Mouse (Mus musculus): ENCODE results near the gene Sgms1. TPM values are rescaled to one million over a fixed set of nuclear protein-coding genes. Genes with fewer than 3 reads are reported as not detected.
"Not testable (repeated sequence)": the region's sequence is repeated elsewhere in the genome, so short reads cannot be mapped to it uniquely, and the experiment has no call there.

The Sgms1 gene
- polyA plus RNA-seq, 1 experiment = 243 TPM

DNA sequence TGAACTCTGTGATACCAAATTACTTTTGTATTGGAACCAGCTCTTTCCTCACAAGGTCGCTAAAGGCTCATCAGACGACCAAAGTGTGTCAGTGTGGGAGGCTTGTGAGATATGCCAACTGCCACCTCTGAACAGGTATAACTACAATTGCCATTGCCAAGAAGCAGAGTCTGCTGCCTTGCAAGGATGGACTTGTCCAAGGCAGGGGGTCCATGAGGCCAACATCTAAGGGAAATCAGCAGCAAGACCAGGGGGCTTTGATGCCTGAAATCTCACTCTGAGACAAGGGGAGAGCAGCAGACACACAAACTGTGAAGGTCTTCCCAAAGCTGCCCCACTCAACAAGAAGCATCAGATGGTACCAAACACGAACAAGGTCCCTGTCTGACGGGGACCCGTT, 251.6 kb downstream of the Sgms1 start:
- Histone ChIP-seq H3K4me1 (ENCODE audit: control insufficient read depth, insufficient read depth, low read length) (no peaks in the 10 kb centered on the region; the same call in 1 of the 2 replicates), H3K27ac (ENCODE audit: control insufficient read depth, insufficient read depth, low read depth, low read length) (no peak overlapping the region), H3K27me3 (ENCODE audit: control insufficient read depth, insufficient read depth, low read length) (no peaks in the 10 kb centered on the region), H3K36me3 (ENCODE audit: control insufficient read depth, insufficient read depth, low read length) (no peaks in the 10 kb centered on the region), H3K4me3 (ENCODE audit: control insufficient read depth, low read depth, low read length) (no peak overlapping the region)
- TF ChIP-seq POLR2A (IDR thresholded peaks at IDR 0.05; ENCODE audit: control insufficient read depth, low read depth, low read length) = no peak
- TF ChIP-seq CTCF (IDR thresholded peaks at IDR 0.05; ENCODE audit: control insufficient read depth, insufficient read depth, insufficient replicate concordance, low read depth, low read length) = no peak

DNA sequence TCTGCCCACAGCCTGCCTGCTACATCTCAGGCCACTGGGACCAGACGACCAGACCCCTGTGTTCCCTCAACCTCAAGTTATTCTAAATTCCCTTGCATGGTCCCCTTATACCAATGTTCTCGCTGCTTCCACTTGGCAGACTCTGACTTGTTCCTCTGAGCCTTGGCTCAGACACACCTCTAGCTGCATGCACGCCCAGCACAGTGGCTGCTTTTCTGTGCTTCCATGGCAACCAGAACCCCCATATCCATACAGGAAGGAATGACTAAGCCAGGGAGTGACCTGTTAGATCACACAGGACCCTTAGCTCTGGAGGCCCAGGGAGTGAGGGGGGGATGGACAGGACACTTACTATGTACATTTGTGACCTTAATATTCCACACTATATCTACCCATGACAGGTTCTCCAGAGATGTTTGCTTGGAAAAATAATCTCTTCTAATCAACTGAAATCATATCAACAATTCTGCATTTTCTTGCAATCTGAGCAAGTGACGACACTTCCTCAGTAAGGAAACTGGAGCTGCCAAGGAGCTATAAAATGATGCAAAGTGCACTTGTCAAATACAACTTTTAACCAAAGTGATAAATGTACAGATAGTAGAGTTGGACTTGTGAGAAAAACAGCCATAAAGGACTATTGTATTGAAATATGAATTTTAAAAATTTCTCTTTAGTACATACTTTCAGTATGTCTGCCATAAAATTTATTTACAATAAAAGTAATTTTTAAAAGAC, 252.5 kb downstream of the Sgms1 start:
- no peak overlapping the region for H3K27ac ChIP-seq (ENCODE audit: control insufficient read depth, insufficient read depth, low read depth, low read length)
- no peaks in the 10 kb centered on the region for H3K27me3 ChIP-seq (ENCODE audit: control insufficient read depth, insufficient read depth, low read length)
- no peaks in the 10 kb centered on the region; the same call in 1 of the 2 replicates for H3K4me1 ChIP-seq (ENCODE audit: control insufficient read depth, insufficient read depth, low read length)
- no peak overlapping the region for H3K4me3 ChIP-seq (ENCODE audit: control insufficient read depth, low read depth, low read length)
- H3K36me3 ChIP-seq (ENCODE audit: control insufficient read depth, insufficient read depth, low read length) = no peaks in the 10 kb centered on the region
- TF ChIP-seq CTCF (IDR thresholded peaks at IDR 0.05; ENCODE audit: control insufficient read depth, insufficient read depth, insufficient replicate concordance, low read depth, low read length) (no peak), POLR2A (IDR thresholded peaks at IDR 0.05; ENCODE audit: control insufficient read depth, low read depth, low read length) (no peak)

- not testable (repeated sequence) for H3K4me3 ChIP-seq (ENCODE audit: control insufficient read depth, low read depth, low read length); H3K27ac ChIP-seq (ENCODE audit: control insufficient read depth, insufficient read depth, low read depth, low read length)
Measured at GRCm38 (mm10) chr19:32131707-32132488, 257.6 kb downstream of the Sgms1 start.

GRCm38 (mm10) chr19:32129281-32129680, 260.2 kb downstream of the Sgms1 start:
- TF ChIP-seq CTCF (IDR thresholded peaks at IDR 0.05; ENCODE audit: control insufficient read depth, insufficient read depth, insufficient replicate concordance, low read depth, low read length) (no peak), POLR2A (IDR thresholded peaks at IDR 0.05; ENCODE audit: control insufficient read depth, low read depth, low read length) (no peak)
- Histone ChIP-seq H3K27me3 (ENCODE audit: control insufficient read depth, insufficient read depth, low read length) (no peaks in the 10 kb centered on the region), H3K4me1 (ENCODE audit: control insufficient read depth, insufficient read depth, low read length) (no peaks in the 10 kb centered on the region), H3K4me3 (ENCODE audit: control insufficient read depth, low read depth, low read length) (no peak overlapping the region), H3K36me3 (ENCODE audit: control insufficient read depth, insufficient read depth, low read length) (no peaks in the 10 kb centered on the region), H3K27ac (ENCODE audit: control insufficient read depth, insufficient read depth, low read depth, low read length) (no peak overlapping the region)

More at GRCm38 (mm10) chr19:32131707-32132488, 257.6 kb downstream of the Sgms1 start:
- H3K36me3 ChIP-seq (ENCODE audit: control insufficient read depth, insufficient read depth, low read length); H3K4me1 ChIP-seq (ENCODE audit: control insufficient read depth, insufficient read depth, low read length); H3K27me3 ChIP-seq (ENCODE audit: control insufficient read depth, insufficient read depth, low read length): not testable (repeated sequence)

- H3K4me3 ChIP-seq (ENCODE audit: control insufficient read depth, low read depth, low read length) = no peak overlapping the region
- H3K36me3 ChIP-seq (ENCODE audit: control insufficient read depth, insufficient read depth, low read length) = no peaks in the 10 kb centered on the region
- H3K27me3 ChIP-seq (ENCODE audit: control insufficient read depth, insufficient read depth, low read length) = no peaks in the 10 kb centered on the region
- no peak overlapping the region for H3K27ac ChIP-seq (ENCODE audit: control insufficient read depth, insufficient read depth, low read depth, low read length)
- TF ChIP-seq POLR2A (IDR thresholded peaks at IDR 0.05; ENCODE audit: control insufficient read depth, low read depth, low read length) = no peak
- TF ChIP-seq CTCF (IDR thresholded peaks at IDR 0.05; ENCODE audit: control insufficient read depth, insufficient read depth, insufficient replicate concordance, low read depth, low read length) = 0 out of 2 replicates have a peak, but pooled peaks have one; percentile 9
- H3K4me1 ChIP-seq (ENCODE audit: control insufficient read depth, insufficient read depth, low read length) = no peaks in the 10 kb centered on the region
Measured at GRCm38 (mm10) chr19:32127180-32127850, 262.2 kb downstream of the Sgms1 start.

DNA sequence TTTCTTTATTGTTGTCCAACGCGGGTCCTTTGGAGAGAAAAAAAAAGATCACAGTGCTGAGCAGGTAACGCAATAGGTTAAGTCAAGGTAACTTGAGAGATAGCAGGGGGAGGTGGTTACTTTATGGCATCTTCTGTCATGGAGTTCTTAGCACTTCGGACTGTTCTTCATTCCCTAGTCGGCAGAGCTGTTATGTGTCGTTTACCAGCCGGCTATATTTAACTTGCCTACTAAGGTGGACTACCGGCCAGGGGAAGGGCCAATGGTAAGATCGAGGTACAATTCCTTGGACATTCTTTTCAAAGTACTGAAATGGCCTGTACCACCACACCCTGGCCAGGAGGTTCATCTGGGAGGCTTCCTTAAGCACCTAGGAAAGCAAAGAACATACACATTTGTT, 265.4 kb downstream of the Sgms1 start:
- TF ChIP-seq POLR2A (IDR thresholded peaks at IDR 0.05; ENCODE audit: control insufficient read depth, low read depth, low read length) (no peak), CTCF (IDR thresholded peaks at IDR 0.05; ENCODE audit: control insufficient read depth, insufficient read depth, insufficient replicate concordance, low read depth, low read length) (no peak)
- no peaks in the 10 kb centered on the region for H3K27me3 ChIP-seq (ENCODE audit: control insufficient read depth, insufficient read depth, low read length)
- H3K36me3 ChIP-seq (ENCODE audit: control insufficient read depth, insufficient read depth, low read length) = no peaks in the 10 kb centered on the region
- no peak overlapping the region for H3K27ac ChIP-seq (ENCODE audit: control insufficient read depth, insufficient read depth, low read depth, low read length)
- H3K4me3 ChIP-seq (ENCODE audit: control insufficient read depth, low read depth, low read length) = no peak overlapping the region
- no peaks in the 10 kb centered on the region for H3K4me1 ChIP-seq (ENCODE audit: control insufficient read depth, insufficient read depth, low read length)

GRCm38 (mm10) chr19:32123196-32123595, 266.3 kb downstream of the Sgms1 start:
- Histone ChIP-seq H3K4me1 (ENCODE audit: control insufficient read depth, insufficient read depth, low read length) (no peaks in the 10 kb centered on the region), H3K4me3 (ENCODE audit: control insufficient read depth, low read depth, low read length) (no peak overlapping the region), H3K27ac (ENCODE audit: control insufficient read depth, insufficient read depth, low read depth, low read length) (no peak overlapping the region), H3K36me3 (ENCODE audit: control insufficient read depth, insufficient read depth, low read length) (no peaks in the 10 kb centered on the region), H3K27me3 (ENCODE audit: control insufficient read depth, insufficient read depth, low read length) (no peaks in the 10 kb centered on the region)
- TF ChIP-seq POLR2A (IDR thresholded peaks at IDR 0.05; ENCODE audit: control insufficient read depth, low read depth, low read length) (no peak), CTCF (IDR thresholded peaks at IDR 0.05; ENCODE audit: control insufficient read depth, insufficient read depth, insufficient replicate concordance, low read depth, low read length) (no peak)

Measured in testis, adult 2 months (tissue).